Mouse (Mus musculus): ENCODE data around the gene Mtus2. TPM values are rescaled to one million over a fixed set of nuclear protein-coding genes. Genes with fewer than 3 reads are reported as not detected.

Mtus2 gene
- polyA plus RNA-seq, 1 experiment from 2014 or later, result 13.7 TPM

DNA sequence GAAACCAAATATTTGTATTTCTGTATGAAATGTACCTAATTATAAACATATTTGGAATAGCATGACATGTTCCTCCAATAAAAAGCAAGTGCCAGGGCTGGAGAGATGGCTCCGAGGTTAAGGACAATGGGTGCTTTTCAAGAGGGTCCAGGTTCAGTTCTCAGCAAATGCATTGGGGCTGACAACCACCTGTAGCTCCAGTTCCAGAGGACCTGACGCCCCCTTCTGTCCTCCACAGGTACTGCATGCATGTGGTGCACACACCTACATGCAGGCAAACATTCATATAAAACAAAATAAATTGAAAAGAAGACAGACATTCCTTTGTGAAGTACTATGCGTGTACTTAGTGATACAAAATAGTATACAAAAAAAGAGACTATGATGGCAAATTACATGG is 102.2 kb downstream of the Mtus2 start:
- 71% methylated on average over 3 of the region's 3 CpGs for WGBS
- H3K36me3 ChIP-seq (ENCODE audit: poor library complexity, severe bottlenecking), result no peaks in the 10 kb centered on the region

DNA sequence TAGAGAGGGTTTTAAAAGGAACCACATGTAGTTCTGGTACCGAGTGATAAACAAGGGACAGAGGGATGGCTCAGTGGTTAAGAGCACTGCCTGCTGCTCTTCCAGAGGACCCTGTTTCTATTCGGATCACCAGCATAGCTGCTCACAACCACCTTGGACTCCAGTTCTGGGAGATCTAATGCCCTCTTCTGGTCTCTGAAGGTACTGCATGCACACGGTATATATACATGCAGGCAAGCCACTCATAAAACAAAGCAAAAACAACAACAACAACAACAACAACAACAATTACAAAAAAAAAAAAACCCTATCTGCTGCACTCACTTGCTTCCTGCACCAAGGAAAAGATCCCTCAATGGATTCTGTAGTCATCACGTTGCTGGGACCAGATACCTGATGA is 104.7 kb downstream of the Mtus2 start:
- Histone ChIP-seq H3K9me3 (replicated peaks) (peaks cover 10% of the 10 kb centered on the region; the same call in 1 of the 2 replicates), H3K9ac (no peak overlapping the region), H3K27me3 (no peaks in the 10 kb centered on the region), H3K4me3 (no peak overlapping the region), H3K4me1 (no peaks in the 10 kb centered on the region), H3K4me2 (no peak overlapping the region), H3K27ac (no peak overlapping the region), H3K36me3 (ENCODE audit: poor library complexity, severe bottlenecking) (no peaks in the 10 kb centered on the region)
- ATAC-seq, result no peak
- WGBS, result 90% methylated on average over 4 of the region's 4 CpGs

More for the DNA sequence above, 102.2 kb downstream of the Mtus2 start:
- no peak for ATAC-seq
- peaks cover 17% of the 10 kb centered on the region; the same call in 1 of the 2 replicates for H3K9me3 ChIP-seq (replicated peaks)
- no peaks in the 10 kb centered on the region for H3K27me3 ChIP-seq
- no peak overlapping the region for H3K9ac ChIP-seq
- H3K4me2 ChIP-seq, result no peak overlapping the region
- H3K4me3 ChIP-seq, result no peak overlapping the region
- no peak overlapping the region for H3K27ac ChIP-seq
- no peaks in the 10 kb centered on the region for H3K4me1 ChIP-seq

DNA sequence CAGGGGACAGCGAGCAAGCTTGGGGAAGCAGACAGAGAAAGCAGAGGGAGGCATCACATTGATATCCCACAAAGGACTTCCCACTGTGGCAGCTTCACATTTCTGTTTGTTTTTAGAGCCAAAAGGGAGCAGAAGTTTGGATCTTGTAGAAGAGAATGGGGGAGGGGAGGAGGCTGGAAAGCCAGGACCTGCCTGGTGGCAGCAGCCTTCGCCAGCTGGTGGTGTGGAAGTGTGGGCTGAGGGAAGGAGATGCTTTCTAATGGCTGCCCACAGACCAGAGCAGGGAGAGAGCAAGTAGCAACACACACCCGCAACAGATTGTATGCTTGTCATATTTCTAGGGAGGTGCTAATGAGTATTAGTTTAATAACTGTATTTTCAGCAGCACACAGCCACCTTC is 106.6 kb downstream of the Mtus2 start:
- Histone ChIP-seq H3K36me3 (ENCODE audit: poor library complexity, severe bottlenecking) (no peaks in the 10 kb centered on the region), H3K27me3 (no peaks in the 10 kb centered on the region), H3K27ac (no peak overlapping the region), H3K4me1 (no peaks in the 10 kb centered on the region), H3K9me3 (replicated peaks) (peaks cover 10% of the 10 kb centered on the region; the same call in 1 of the 2 replicates), H3K4me2 (no peak overlapping the region), H3K4me3 (no peak overlapping the region), H3K9ac (no peak overlapping the region)
- WGBS, result 77% methylated on average over 3 of the region's 3 CpGs
- no peak for ATAC-seq

DNA sequence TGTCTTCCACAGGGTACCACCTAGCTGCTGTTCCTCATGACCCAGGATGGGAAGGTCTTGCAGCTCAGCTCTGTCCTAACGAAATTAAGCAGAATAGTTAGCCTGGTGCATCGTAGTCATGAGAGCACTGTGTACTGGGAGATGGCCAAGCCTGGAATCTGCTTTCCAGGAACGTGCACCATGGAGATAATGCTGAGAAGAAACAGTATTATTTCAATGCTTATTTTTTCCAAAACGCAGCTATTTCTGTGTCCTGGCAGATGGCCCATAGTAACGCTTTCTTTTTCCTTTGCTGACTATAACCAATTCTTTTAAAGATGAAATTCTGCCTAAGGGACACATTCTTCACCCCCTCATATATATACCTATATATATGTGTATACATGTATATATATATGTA is 108.1 kb downstream of the Mtus2 start:
- no peak for ATAC-seq
- no peaks in the 10 kb centered on the region for H3K36me3 ChIP-seq (ENCODE audit: poor library complexity, severe bottlenecking)
- H3K9ac ChIP-seq, result no peak overlapping the region
- no peak overlapping the region for H3K4me3 ChIP-seq
- peaks cover 2% of the 10 kb centered on the region; the same call in 1 of the 2 replicates for H3K9me3 ChIP-seq (replicated peaks)
- no peak overlapping the region for H3K27ac ChIP-seq
- no peaks in the 10 kb centered on the region for H3K27me3 ChIP-seq
- no peaks in the 10 kb centered on the region for H3K4me1 ChIP-seq
- no peak overlapping the region for H3K4me2 ChIP-seq
- whole genome bisulfite sequencing, result 78% methylated on average over 5 of the region's 5 CpGs

DNA sequence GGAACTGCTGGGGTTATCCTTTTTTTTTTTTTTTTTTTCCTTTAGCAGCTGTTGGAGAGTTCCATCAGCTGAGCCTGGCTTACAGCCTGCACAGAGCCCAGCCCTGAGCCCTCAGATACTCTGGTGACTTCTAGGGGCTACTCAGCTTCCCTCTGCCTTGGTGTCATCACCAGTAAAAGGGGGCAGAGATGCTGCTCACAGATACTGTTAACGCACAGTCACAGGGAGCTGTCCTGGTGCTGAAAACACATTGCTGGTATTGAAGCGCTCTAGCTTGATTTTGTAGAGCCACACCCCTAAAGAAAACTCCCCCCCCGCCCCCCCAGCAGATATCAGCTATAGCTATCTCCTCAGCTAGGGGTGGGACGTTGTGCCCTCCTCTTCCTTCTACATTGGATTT is 112.8 kb downstream of the Mtus2 start:
- Histone ChIP-seq H3K9me3 (replicated peaks) (no peaks in the 10 kb centered on the region), H3K36me3 (ENCODE audit: poor library complexity, severe bottlenecking) (no peaks in the 10 kb centered on the region), H3K4me2 (no peak overlapping the region), H3K4me1 (no peaks in the 10 kb centered on the region), H3K27ac (no peak overlapping the region), H3K4me3 (no peak overlapping the region), H3K9ac (no peak overlapping the region), H3K27me3 (no peaks in the 10 kb centered on the region)
- 12% methylated on average over 4 of the region's 4 CpGs for WGBS
- ATAC-seq, result no peak

DNA sequence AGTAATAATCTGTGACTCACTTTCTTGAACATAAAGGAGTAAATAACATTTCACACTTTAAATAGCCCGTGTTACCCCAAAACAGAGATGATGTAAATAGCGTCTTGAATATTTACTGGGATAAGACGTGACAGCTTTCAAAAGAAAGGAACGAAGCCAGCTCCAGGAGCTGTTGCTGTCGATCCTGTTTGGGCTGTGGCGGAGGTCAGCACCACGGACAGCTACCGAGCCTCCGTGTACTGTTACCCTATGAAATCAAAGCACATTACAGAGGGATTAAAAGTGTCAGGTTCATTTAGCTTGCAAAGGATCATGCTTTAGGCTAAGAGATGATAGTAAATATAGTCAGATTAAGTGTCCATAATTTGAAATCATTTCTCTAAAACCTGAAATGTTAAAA is 114.7 kb downstream of the Mtus2 start:
- no peaks in the 10 kb centered on the region for H3K27me3 ChIP-seq
- no peaks in the 10 kb centered on the region for H3K4me1 ChIP-seq
- no peaks in the 10 kb centered on the region for H3K9me3 ChIP-seq (replicated peaks)
- no peak for ATAC-seq
- H3K4me2 ChIP-seq, result no peak overlapping the region
- H3K27ac ChIP-seq, result no peak overlapping the region
- H3K4me3 ChIP-seq, result no peak overlapping the region
- WGBS, result 9% methylated on average over 9 of the region's 9 CpGs
- no peak overlapping the region for H3K9ac ChIP-seq
- no peaks in the 10 kb centered on the region for H3K36me3 ChIP-seq (ENCODE audit: poor library complexity, severe bottlenecking)

DNA sequence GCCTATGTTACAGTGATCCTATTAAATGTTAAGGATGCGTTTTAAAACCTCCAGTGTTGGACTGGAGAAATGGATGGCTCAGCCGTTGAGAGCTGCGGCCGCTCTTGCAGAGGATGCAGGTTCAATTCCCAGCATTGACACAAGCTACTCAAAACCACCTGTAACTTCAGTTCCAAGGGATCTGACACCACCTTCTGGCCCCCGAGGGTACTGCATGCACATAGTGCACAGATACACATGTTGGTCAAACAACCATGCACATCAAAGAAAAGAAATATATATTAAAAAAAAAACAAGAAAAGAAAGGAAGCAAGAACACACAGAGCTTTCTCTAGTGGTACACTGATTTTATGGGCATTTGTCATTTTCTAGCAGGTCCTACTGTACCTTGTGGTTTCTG is 116.3 kb downstream of the Mtus2 start:
- ATAC-seq, result no peak

DNA sequence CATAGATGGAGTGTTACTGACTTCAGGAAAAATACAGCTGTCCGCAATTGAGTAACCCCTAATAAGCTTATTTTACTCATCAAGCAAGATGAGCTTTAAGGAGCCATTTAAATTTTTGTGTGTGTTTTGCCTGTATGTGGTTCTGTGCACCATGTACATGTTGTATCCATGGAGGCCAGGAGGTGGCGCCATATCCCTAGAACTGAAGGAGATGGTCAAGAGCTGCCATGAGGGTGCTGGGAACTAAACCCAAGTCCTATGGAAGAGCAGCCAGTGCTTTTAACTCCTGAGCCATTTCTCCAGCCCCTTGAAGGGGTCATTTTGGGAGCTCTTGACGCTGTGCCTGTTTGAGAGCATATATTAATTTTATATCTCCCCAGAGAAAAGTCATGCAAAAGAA is 122.6 kb downstream of the Mtus2 start:
- H3K9me3 ChIP-seq (replicated peaks), result peaks cover 6% of the 10 kb centered on the region
- H3K27me3 ChIP-seq, result no peaks in the 10 kb centered on the region
- no peaks in the 10 kb centered on the region for H3K36me3 ChIP-seq (ENCODE audit: poor library complexity, severe bottlenecking)
- H3K4me3 ChIP-seq, result no peak overlapping the region
- 88% methylated on average over 3 of the region's 3 CpGs for WGBS
- H3K27ac ChIP-seq, result no peak overlapping the region
- H3K4me1 ChIP-seq, result no peaks in the 10 kb centered on the region
- H3K4me2 ChIP-seq, result no peak overlapping the region
- no peak for ATAC-seq
- no peak overlapping the region for H3K9ac ChIP-seq

More for the DNA sequence above, 116.3 kb downstream of the Mtus2 start:
- Histone ChIP-seq H3K36me3 (ENCODE audit: poor library complexity, severe bottlenecking) (no peaks in the 10 kb centered on the region), H3K4me1 (no peaks in the 10 kb centered on the region), H3K9ac (no peak overlapping the region), H3K27me3 (no peaks in the 10 kb centered on the region), H3K4me3 (no peak overlapping the region), H3K27ac (no peak overlapping the region), H3K9me3 (replicated peaks) (no peaks in the 10 kb centered on the region), H3K4me2 (no peak overlapping the region)
- WGBS, result 95% methylated on average over 5 of the region's 5 CpGs

DNA sequence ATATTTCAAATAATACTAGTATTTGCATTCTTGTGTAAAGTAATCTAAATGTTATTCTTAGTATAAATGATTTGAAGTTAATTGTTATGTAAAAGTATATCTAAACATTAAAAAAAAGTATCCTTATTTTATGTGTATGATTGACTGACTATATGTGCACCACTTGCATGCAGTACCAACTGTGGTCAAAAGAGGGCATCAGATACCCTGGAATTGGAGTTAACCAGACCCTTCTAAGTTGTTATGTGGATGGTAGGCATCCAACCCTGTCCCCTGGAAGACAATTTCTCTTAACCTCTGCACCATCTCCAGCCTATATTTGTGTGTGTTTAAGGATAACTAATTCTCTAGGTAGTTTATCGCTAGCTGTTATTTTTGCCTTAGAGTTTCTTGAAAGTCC is 126.4 kb downstream of the Mtus2 start:
- Histone ChIP-seq H3K4me1 (no peaks in the 10 kb centered on the region), H3K4me3 (no peak overlapping the region), H3K27me3 (no peaks in the 10 kb centered on the region), H3K4me2 (no peak overlapping the region), H3K9me3 (replicated peaks) (peaks cover 7% of the 10 kb centered on the region), H3K36me3 (ENCODE audit: poor library complexity, severe bottlenecking) (no peaks in the 10 kb centered on the region), H3K9ac (no peak overlapping the region), H3K27ac (no peak overlapping the region)
- ATAC-seq, result no peak
- WGBS, result 97% methylated on average over 1 of the region's 1 CpGs

DNA sequence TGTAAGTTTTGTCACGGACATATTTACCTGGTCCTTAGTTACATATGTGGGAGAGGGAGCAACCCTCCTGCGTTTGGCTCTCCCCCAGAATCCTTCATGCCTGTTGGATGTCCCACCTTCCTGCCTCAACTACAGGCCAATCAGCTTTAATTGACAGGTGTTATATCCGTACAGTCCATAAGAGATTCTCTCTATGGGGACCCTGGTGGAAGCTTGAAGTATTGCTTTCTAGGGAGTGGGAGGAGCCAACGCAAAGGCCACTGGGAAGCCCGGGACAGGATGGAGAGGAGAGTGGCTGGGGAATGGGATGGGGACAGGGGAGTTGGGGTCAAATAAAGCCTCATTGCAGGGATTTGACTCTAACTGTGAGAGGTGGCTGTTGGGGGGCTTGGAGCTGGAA is 127.6 kb downstream of the Mtus2 start:
- Histone ChIP-seq H3K27ac (no peak overlapping the region), H3K27me3 (no peaks in the 10 kb centered on the region), H3K9ac (no peak overlapping the region), H3K9me3 (replicated peaks) (peaks cover 4% of the 10 kb centered on the region), H3K4me1 (no peaks in the 10 kb centered on the region), H3K4me3 (no peak overlapping the region), H3K36me3 (ENCODE audit: poor library complexity, severe bottlenecking) (no peaks in the 10 kb centered on the region), H3K4me2 (no peak overlapping the region)
- 88% methylated on average over 5 of the region's 5 CpGs for WGBS
- ATAC-seq, result no peak

DNA sequence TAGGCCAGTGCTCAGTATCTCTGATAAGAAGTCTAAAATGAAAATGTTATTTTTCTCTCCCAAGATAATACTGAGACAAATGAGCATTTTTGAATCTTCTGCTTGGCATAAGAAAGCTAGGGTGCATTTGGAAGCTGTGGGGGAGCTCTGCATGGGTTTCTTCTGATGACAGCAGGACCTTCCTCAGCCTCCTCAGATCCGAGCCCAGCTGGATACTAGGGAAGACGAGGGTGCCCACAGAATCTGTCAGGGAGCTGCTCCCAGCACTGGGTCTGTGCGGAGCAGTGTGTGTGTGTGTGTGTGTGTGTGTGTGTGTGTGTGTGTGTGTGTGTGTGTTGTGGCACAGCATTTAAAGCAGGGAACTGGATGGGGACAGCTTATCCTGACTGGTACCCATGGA is 130.7 kb downstream of the Mtus2 start:
- Histone ChIP-seq H3K27ac (no peak overlapping the region), H3K4me1 (no peaks in the 10 kb centered on the region), H3K4me3 (no peak overlapping the region), H3K9me3 (replicated peaks) (peaks cover 2% of the 10 kb centered on the region; the same call in 1 of the 2 replicates), H3K27me3 (no peaks in the 10 kb centered on the region), H3K4me2 (no peak overlapping the region), H3K36me3 (ENCODE audit: poor library complexity, severe bottlenecking) (no peaks in the 10 kb centered on the region), H3K9ac (no peak overlapping the region)
- no peak for ATAC-seq
- WGBS, result 81% methylated on average over 3 of the region's 3 CpGs

DNA sequence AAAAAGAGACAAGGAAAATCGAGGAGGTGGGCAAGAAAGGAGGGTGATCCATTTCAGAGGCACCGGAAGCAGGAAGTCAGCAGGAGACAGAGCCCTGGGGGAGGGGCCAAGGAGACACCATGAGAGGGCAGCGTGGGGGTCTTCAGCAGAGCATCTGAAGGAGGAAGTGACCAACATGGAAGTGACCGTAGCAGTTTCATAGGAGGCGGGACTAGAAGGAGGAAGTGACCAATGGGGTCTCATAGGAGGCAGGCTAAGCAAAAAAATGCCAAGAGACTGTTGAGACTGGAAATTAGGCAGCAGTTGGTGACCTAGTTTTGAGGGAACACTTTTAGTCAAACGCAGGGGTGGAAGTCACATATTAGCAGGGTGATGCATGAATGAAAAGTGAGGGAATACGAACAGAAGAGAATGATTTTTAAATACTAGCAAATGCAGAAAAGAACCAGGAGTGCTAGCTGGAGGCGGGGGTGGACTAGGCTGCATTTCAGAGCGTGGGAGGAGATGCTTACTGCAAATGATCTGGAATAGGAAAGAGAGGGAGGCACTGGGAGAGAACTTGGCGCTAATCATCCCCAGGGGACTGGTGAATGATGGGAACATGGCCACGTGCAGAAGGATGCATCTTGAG is 133.2 kb downstream of the Mtus2 start:
- ATAC-seq, result no peak
- H3K4me3 ChIP-seq, result no peak overlapping the region
- 83% methylated on average over 11 of the region's 11 CpGs for WGBS
- no peaks in the 10 kb centered on the region for H3K4me1 ChIP-seq
- no peaks in the 10 kb centered on the region for H3K36me3 ChIP-seq (ENCODE audit: poor library complexity, severe bottlenecking)
- 0 out of 2 replicates have a peak, but pooled peaks cover 2% of the 10 kb centered on the region for H3K9me3 ChIP-seq (replicated peaks)
- H3K27ac ChIP-seq, result no peak overlapping the region
- H3K4me2 ChIP-seq, result no peak overlapping the region
- H3K9ac ChIP-seq, result no peak overlapping the region
- no peaks in the 10 kb centered on the region for H3K27me3 ChIP-seq

DNA sequence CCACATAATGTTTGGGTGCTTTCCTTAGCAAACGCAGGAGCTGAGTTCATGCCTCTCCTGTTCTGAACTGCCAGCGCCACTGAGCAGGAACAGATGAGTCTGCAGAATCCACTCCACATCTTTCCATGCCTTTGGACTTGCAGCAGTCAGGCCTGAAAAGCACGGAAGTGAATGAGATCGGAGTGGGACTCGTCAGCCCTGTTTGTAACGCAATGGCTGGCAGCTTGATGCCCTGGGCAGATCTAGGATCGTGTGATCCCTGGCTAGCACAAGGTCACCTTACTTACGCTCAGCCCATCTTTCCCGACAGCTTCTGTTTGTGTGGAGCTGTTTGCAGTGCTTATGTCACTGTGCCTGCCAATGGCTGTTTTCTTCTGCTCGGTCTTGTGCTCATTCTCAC is 137.5 kb downstream of the Mtus2 start:
- Histone ChIP-seq H3K27ac (no peak overlapping the region), H3K9ac (no peak overlapping the region), H3K4me3 (no peak overlapping the region), H3K36me3 (ENCODE audit: poor library complexity, severe bottlenecking) (no peaks in the 10 kb centered on the region), H3K27me3 (no peaks in the 10 kb centered on the region), H3K9me3 (replicated peaks) (no peaks in the 10 kb centered on the region), H3K4me2 (no peak overlapping the region), H3K4me1 (no peaks in the 10 kb centered on the region)
- 56% methylated on average over 10 of the region's 10 CpGs for WGBS
- no peak for ATAC-seq
